In the genomic region with DNA sequence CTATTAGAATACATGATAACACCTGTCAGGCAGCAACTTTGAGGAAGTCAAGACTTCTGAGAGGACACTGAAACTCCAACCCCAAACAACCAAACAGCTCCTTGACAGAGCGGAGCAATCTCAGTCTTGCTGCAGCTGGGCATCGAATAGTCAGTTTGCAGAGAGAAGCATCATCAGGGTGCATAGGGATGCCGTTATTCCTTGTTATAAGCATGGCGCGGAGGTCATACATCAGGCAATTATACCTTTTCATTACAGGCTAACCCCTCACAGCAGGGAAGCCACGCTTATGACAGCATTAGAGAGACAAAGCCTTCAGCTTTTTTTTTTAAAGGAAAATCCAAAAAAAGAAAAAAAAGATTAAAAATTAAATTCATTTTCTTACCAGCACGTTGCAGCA, we compare ENCODE assay signal across 9 mouse cellular contexts.
DNase-seq lines count a peak whose midpoint lies in the region; ATAC-seq and TF ChIP-seq lines count a peak whose summit lies in the region.
"Had no signal": no experiment of that assay in that cellular context is flagged by ENCODE, and none has a peak within 500 bp of the region (broad histone marks: within the 10 kb centered on the region; RNA-seq: fewer than 3 reads in every experiment).

No protein-coding gene starts in this region.

- no peak for ATAC-seq in lung, embryonic 14.5 days (ENCODE audit: insufficient read depth)
- peak; percentile 59; the same call in 1 of the 2 replicates for ATAC-seq in hindbrain, embryonic 13.5 days (ENCODE audit: low FRiP score)
- ATAC-seq in neural tube, embryonic 15.5 days (ENCODE audit: low FRiP score): peak; percentile 55; the same call in 1 of the 2 replicates

- no peak overlapping the region for H3K27ac ChIP-seq in lung, embryonic 14.5 days (ENCODE audit: low read depth)
- H3K27ac ChIP-seq in hindbrain, embryonic 13.5 days: no peak overlapping the region
- H3K27ac ChIP-seq in neural tube, embryonic 15.5 days (replicated peaks): no peak overlapping the region
- H3K27ac ChIP-seq: liver, embryonic 13.5 days had no signal

- no peaks in the 10 kb centered on the region for H3K27me3 ChIP-seq in lung, embryonic 14.5 days (ENCODE audit: insufficient read depth, low read length)
- H3K27me3 ChIP-seq in hindbrain, embryonic 13.5 days: no peaks in the 10 kb centered on the region
- no peaks in the 10 kb centered on the region for H3K27me3 ChIP-seq in neural tube, embryonic 15.5 days (replicated peaks)
- H3K27me3 ChIP-seq: liver, embryonic 13.5 days had no signal

- no peaks in the 10 kb centered on the region for H3K36me3 ChIP-seq in lung, embryonic 14.5 days (ENCODE audit: insufficient read depth)
- H3K36me3 ChIP-seq in hindbrain, embryonic 13.5 days: no peaks in the 10 kb centered on the region
- H3K36me3 ChIP-seq in neural tube, embryonic 15.5 days: no peaks in the 10 kb centered on the region
- H3K36me3 ChIP-seq: liver, embryonic 13.5 days had no signal

- H3K9ac ChIP-seq in lung, embryonic 14.5 days: no peak overlapping the region
- peak overlapping the region; percentile 53 for H3K9ac ChIP-seq in hindbrain, embryonic 13.5 days
- H3K9ac ChIP-seq in neural tube, embryonic 15.5 days (replicated peaks): peak overlapping the region; percentile 3; the same call in 1 of the 2 replicates
- H3K9ac ChIP-seq: liver, embryonic 13.5 days had no signal

- H3K4me3 ChIP-seq in lung, embryonic 14.5 days (ENCODE audit: low read depth, low read length): no peak overlapping the region
- peak overlapping the region; percentile 31 for H3K4me3 ChIP-seq in hindbrain, embryonic 13.5 days
- peak overlapping the region; percentile 31 for H3K4me3 ChIP-seq in neural tube, embryonic 15.5 days (replicated peaks)
- H3K4me3 ChIP-seq: liver, embryonic 13.5 days had no signal

- H3K4me2 ChIP-seq in lung, embryonic 14.5 days: peak overlapping the region; percentile 39
- peak overlapping the region; percentile 55 for H3K4me2 ChIP-seq in hindbrain, embryonic 13.5 days
- peak overlapping the region; percentile 53 for H3K4me2 ChIP-seq in neural tube, embryonic 15.5 days
- H3K4me2 ChIP-seq: liver, embryonic 13.5 days had no signal

- no peaks in the 10 kb centered on the region for H3K9me3 ChIP-seq in lung, embryonic 14.5 days (ENCODE audit: low read depth, low read length)
- no peaks in the 10 kb centered on the region for H3K9me3 ChIP-seq in hindbrain, embryonic 13.5 days
- H3K9me3 ChIP-seq in neural tube, embryonic 15.5 days (replicated peaks): no peaks in the 10 kb centered on the region
- H3K9me3 ChIP-seq: liver, embryonic 13.5 days had no signal

- WGBS in lung, embryonic 14.5 days: 62% methylated on average over 7 of the region's 7 CpGs
- 29% methylated on average over 7 of the region's 7 CpGs for WGBS in hindbrain, embryonic 13.5 days
- WGBS in neural tube, embryonic 15.5 days: 32% methylated on average over 7 of the region's 7 CpGs

- DNase-seq in heart, adult 11 months: peak; percentile 30
- no peak for DNase-seq in heart, postnatal 4 days
- no peak for DNase-seq in lung, embryonic 14.5 days
- DNase-seq in lung, postnatal 10 days: no peak
- DNase-seq in adrenal gland, postnatal 10 days: no peak
- DNase-seq in spleen, postnatal 14 days (ENCODE audit: low spot score in 2 of 2): no peak
- DNase-seq: liver, embryonic 13.5 days had no signal

- no peak for TF ChIP-seq CTCF in lung, embryonic 14.5 days (IDR thresholded peaks at IDR 0.05; ENCODE audit: low read depth)

- H3K4me1 ChIP-seq in lung, embryonic 14.5 days (ENCODE audit: insufficient read depth): no peaks in the 10 kb centered on the region
- H3K4me1 ChIP-seq in hindbrain, embryonic 13.5 days (replicated peaks): 0 out of 2 replicates have a peak, but pooled peaks cover 3% of the 10 kb centered on the region
- H3K4me1 ChIP-seq in neural tube, embryonic 15.5 days: no peaks in the 10 kb centered on the region
- H3K4me1 ChIP-seq: liver, embryonic 13.5 days had no signal
